Mouse (Mus musculus) ES-Bruce4 (cell line): Measurements from ENCODE around the gene Asb16. TPM values are rescaled to one million over a fixed set of nuclear protein-coding genes. Genes with fewer than 3 reads are reported as not detected.
"Not testable (repeated sequence)": the region's sequence is repeated elsewhere in the genome, so short reads cannot be mapped to it uniquely, and the experiment has no call there.

ENCODE experiments used
- H3K27ac ChIP-seq: 2 replicates; pipeline ENCODE4 v1.5.1; 2012; ENCODE audit warnings: low read length, inconsistent platforms; ENCODE audit not compliant: insufficient read depth
- H3K27me3 ChIP-seq: 2 replicates; pipeline ENCODE4 v1.6.1; 2012; ENCODE audit warnings: mild to moderate bottlenecking, low read length, inconsistent platforms; ENCODE audit not compliant: control insufficient read depth, poor library complexity, insufficient read depth, severe bottlenecking
- H3K36me3 ChIP-seq: 2 replicates; pipeline ENCODE4 v1.6.1; 2012; ENCODE audit warnings: inconsistent platforms, mild to moderate bottlenecking, low read length, moderate library complexity; ENCODE audit not compliant: control insufficient read depth, poor library complexity, insufficient read depth, severe bottlenecking
- H3K4me1 ChIP-seq: one replicate; pipeline ENCODE4 v1.8.1; 2011; ENCODE audit warnings: low read length; ENCODE audit not compliant: control insufficient read depth, insufficient read depth
- H3K4me3 ChIP-seq: 2 replicates; pipeline ENCODE4 v1.5.1; 2011; ENCODE audit warnings: low read depth, mild to moderate bottlenecking, low read length
- H3K9ac ChIP-seq: 2 replicates; pipeline ENCODE4 v1.6.1; 2012; ENCODE audit warnings: low read depth, mild to moderate bottlenecking, inconsistent platforms; ENCODE audit not compliant: poor library complexity, severe bottlenecking
- H3K9me3 ChIP-seq: replicated peaks from 2 replicates; pipeline ENCODE4 v1.6.1; 2012; ENCODE audit warnings: mild to moderate bottlenecking, low read length, inconsistent platforms; ENCODE audit not compliant: control insufficient read depth, poor library complexity, insufficient read depth, severe bottlenecking
- CTCF ChIP-seq: IDR thresholded peaks from one replicate; pipeline ENCODE4 v1.8.1; 2011; ENCODE audit warnings: low read depth, low read length
- EP300 ChIP-seq: IDR thresholded peaks from 2 replicates; pipeline ENCODE4 v1.6.1; 2011; ENCODE audit warnings: low read depth, low read length; ENCODE audit not compliant: insufficient read depth
- POLR2A ChIP-seq: IDR thresholded peaks from one replicate; pipeline ENCODE4 v1.8.1; 2011; ENCODE audit warnings: low read length; ENCODE audit not compliant: insufficient read depth
- polyA plus RNA-seq: library from polyadenylated mRNA; stranded (reverse); fragments of >200 nt; gene quantifications from 2 replicates; pipeline ENCODE4 v1.2.4, GENCODE M21; 2011; ENCODE audit warnings: low read depth; ENCODE audit not compliant: missing spikeins, insufficient read depth, insufficient read length

The Asb16 gene
- polyA plus RNA-seq, 1 experiment: 0.70 TPM

GRCm38 (mm10) chr11:102279595-102279994 lies 11.1 kb downstream of the Asb16 start:
- Histone ChIP-seq H3K9ac (no peak overlapping the region), H3K9me3 (no peaks in the 10 kb centered on the region), H3K36me3 (no peaks in the 10 kb centered on the region), H3K4me3 (no peak overlapping the region), H3K27me3 (no peaks in the 10 kb centered on the region), H3K4me1 (no peaks in the 10 kb centered on the region), H3K27ac (no peak overlapping the region)
- no peak for TF ChIP-seq CTCF

- not testable (repeated sequence) for H3K9ac ChIP-seq, H3K9me3 ChIP-seq, H3K27me3 ChIP-seq, H3K36me3 ChIP-seq, H3K4me3 ChIP-seq, H3K4me1 ChIP-seq, H3K27ac ChIP-seq
Observed at GRCm38 (mm10) chr11:102280267-102280666, 11.7 kb downstream of the Asb16 start.

GRCm38 (mm10) chr11:102283922-102284321 lies 15.4 kb downstream of the Asb16 start:
- H3K4me1 ChIP-seq: no peaks in the 10 kb centered on the region
- no peaks in the 10 kb centered on the region for H3K27me3 ChIP-seq
- H3K36me3 ChIP-seq: peaks cover 9% of the 10 kb centered on the region; the same call in 1 of the 2 replicates
- H3K9ac ChIP-seq: peak overlapping the region; percentile 50
- no peaks in the 10 kb centered on the region for H3K9me3 ChIP-seq
- H3K27ac ChIP-seq: peak overlapping the region; percentile 89
- TF ChIP-seq EP300 (no peak), CTCF (no peak), POLR2A (no peak)
- peak overlapping the region; percentile 60 for H3K4me3 ChIP-seq

GRCm38 (mm10) chr11:102284501-102285094 lies 16.1 kb downstream of the Asb16 start, which contains the start of gene Tmub2:
TSS of gene Tmub2 (plus strand) at chr11:102284931.
- H3K4me1 ChIP-seq: no peaks in the 10 kb centered on the region
- H3K36me3 ChIP-seq: peaks cover 9% of the 10 kb centered on the region; the same call in 1 of the 2 replicates
- H3K27ac ChIP-seq: peak within 1 kb of the TSS; percentile 89
- peak within 1 kb of the TSS; percentile 75 for H3K9ac ChIP-seq
- H3K27me3 ChIP-seq: no peaks in the 10 kb centered on the region
- peak; percentile 31; the same call in 1 of the 2 replicates for TF ChIP-seq EP300
- no peak for TF ChIP-seq CTCF
- peak; percentile 45 for TF ChIP-seq POLR2A
- no peaks in the 10 kb centered on the region for H3K9me3 ChIP-seq
- H3K4me3 ChIP-seq: peak within 1 kb of the TSS; percentile 92

GRCm38 (mm10) chr11:102285095-102285834 lies 16.7 kb downstream of the Asb16 start:
- peak overlapping the region; percentile 41; the same call in 1 of the 2 replicates for H3K27ac ChIP-seq
- H3K9me3 ChIP-seq: no peaks in the 10 kb centered on the region
- H3K4me1 ChIP-seq: no peaks in the 10 kb centered on the region
- no peaks in the 10 kb centered on the region for H3K27me3 ChIP-seq
- H3K36me3 ChIP-seq: peaks cover 9% of the 10 kb centered on the region; the same call in 1 of the 2 replicates
- peak overlapping the region; percentile 92 for H3K4me3 ChIP-seq
- no peak for TF ChIP-seq POLR2A
- no peak for TF ChIP-seq CTCF
- TF ChIP-seq EP300: no peak
- H3K9ac ChIP-seq: peak overlapping the region; percentile 75

GRCm38 (mm10) chr11:102287485-102287884 lies 18.9 kb downstream of the Asb16 start:
- no peaks in the 10 kb centered on the region for H3K27me3 ChIP-seq
- H3K27ac ChIP-seq: no peak overlapping the region
- no peak overlapping the region for H3K9ac ChIP-seq
- H3K9me3 ChIP-seq: no peaks in the 10 kb centered on the region
- no peak overlapping the region for H3K4me3 ChIP-seq
- TF ChIP-seq CTCF: no peak
- TF ChIP-seq EP300: no peak
- TF ChIP-seq POLR2A: no peak
- H3K36me3 ChIP-seq: peaks cover 24% of the 10 kb centered on the region
- no peaks in the 10 kb centered on the region for H3K4me1 ChIP-seq
